Mouse (Mus musculus) thymus, adult 2 months (tissue): ENCODE data around the gene Anp32a. TPM values are rescaled to one million over a fixed set of nuclear protein-coding genes. Genes with fewer than 3 reads are reported as not detected.

Experiments used
- DNase-seq: peaks from one replicate; pipeline ENCODE4 v3.0.0; 2021
- H3K27ac ChIP-seq: fragments of 200-500 bp; 2 replicates; pipeline ENCODE4 v1.5.1; 2012; ENCODE audit warnings: low read length, control low read depth; ENCODE audit not compliant: control insufficient read depth, insufficient read depth
- H3K27me3 ChIP-seq: fragments of 200-500 bp; 2 replicates; pipeline ENCODE4 v1.6.1; 2012; ENCODE audit warnings: mild to moderate bottlenecking, low read length, moderate library complexity, mixed read lengths; ENCODE audit not compliant: control insufficient read depth, insufficient read depth
- H3K36me3 ChIP-seq: fragments of 200-500 bp; 2 replicates; pipeline ENCODE4 v1.6.1; 2012; ENCODE audit warnings: mild to moderate bottlenecking, low read length, moderate library complexity; ENCODE audit not compliant: control insufficient read depth, insufficient read depth
- H3K4me1 ChIP-seq: fragments of 200-500 bp; replicated peaks from 2 replicates; pipeline ENCODE4 v1.6.1; 2012; ENCODE audit warnings: low read length; ENCODE audit not compliant: control insufficient read depth, insufficient read depth
- H3K4me3 ChIP-seq: fragments of 200-500 bp; 2 replicates; pipeline ENCODE4 v1.5.1; 2012; ENCODE audit warnings: mild to moderate bottlenecking, low read length, control low read depth, moderate library complexity; ENCODE audit not compliant: control insufficient read depth, insufficient read depth
- CTCF ChIP-seq: fragments of 200-500 bp; IDR thresholded peaks from 2 replicates; pipeline ENCODE4 v1.5.1; 2012; ENCODE audit warnings: mild to moderate bottlenecking, control low read depth, low read length, moderate library complexity, borderline replicate concordance; ENCODE audit not compliant: control insufficient read depth, poor library complexity, insufficient read depth; ENCODE audit errors: extremely low read depth
- POLR2A ChIP-seq: fragments of 200-500 bp; IDR thresholded peaks from 2 replicates; pipeline ENCODE4 v1.6.1; 2012; ENCODE audit warnings: mild to moderate bottlenecking, low read length, control low read depth, moderate library complexity; ENCODE audit not compliant: control insufficient read depth, poor library complexity, insufficient read depth; ENCODE audit errors: extremely low read depth
- WGBS: fragments of 180-500 bp; shearing (Covaris S2); methylation state at CpG from one replicate; pipeline ENCODE4 v1.1.7; 2018; 5-methylcytosine and 5-hydroxymethylcytosine counted together
- polyA plus RNA-seq: library from polyadenylated mRNA; depleted of rRNA; stranded (reverse); fragments of >200 nt; gene quantifications from 2 replicates; pipeline ENCODE4 v1.2.3, GENCODE M21; 2012

Gene Anp32a
- polyA plus RNA-seq, 1 experiment = 37.4 TPM

DNA sequence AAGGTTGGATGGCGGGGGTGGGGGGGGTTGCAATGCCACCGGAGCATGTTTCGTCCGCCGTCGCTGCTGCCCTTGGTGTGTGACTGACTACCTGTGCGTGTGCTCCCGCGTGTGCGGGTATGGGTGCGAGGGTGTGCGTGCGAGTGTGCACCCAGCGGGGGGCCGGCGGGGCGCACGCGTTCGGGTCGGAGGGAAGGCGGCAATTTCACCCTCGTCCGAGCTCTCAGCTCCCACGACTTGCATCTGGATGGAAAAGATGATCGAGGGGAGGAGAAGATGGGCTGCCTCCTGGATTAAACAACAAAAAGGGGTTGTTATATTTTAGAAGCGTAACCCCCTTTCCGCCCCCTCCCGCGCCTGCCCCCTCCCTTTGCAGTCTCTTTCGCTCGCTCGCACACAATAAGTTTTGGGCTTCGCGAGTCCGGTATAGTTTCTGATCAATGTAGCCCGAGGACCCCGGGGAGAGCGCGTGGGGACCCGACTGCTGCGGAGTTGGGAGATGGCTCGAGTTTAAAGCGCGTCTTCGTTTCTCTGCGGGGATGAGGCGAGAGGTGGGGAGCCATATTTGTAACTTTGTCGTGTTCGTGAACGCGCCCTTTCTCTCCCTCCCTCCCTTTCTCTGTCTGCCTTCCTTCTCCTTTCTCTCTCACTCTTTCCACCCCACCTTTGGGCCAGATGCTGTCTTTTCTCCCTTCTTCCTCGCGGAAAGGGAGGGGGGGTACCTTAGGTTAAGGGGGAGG is 778 bp downstream of the Anp32a start:
- no peaks in the 10 kb centered on the region for H3K27me3 ChIP-seq
- H3K27ac ChIP-seq = peak overlapping the region; percentile 94
- TF ChIP-seq POLR2A (no peak), CTCF (no peak)
- H3K4me3 ChIP-seq = peak overlapping the region; percentile 88
- peaks cover 9% of the 10 kb centered on the region for H3K4me1 ChIP-seq
- no peaks in the 10 kb centered on the region for H3K36me3 ChIP-seq
- under 1% methylated on average over 53 of the region's 54 CpGs for WGBS
- peak; percentile 59 for DNase-seq

GRCm38 (mm10) chr9:62342441-62343191 is 1.5 kb downstream of the Anp32a start:
- H3K27me3 ChIP-seq = no peaks in the 10 kb centered on the region
- under 1% methylated on average over 48 of the region's 48 CpGs for WGBS
- TF ChIP-seq POLR2A = peak; percentile 43
- no peak for TF ChIP-seq CTCF
- no peaks in the 10 kb centered on the region for H3K36me3 ChIP-seq
- peaks cover 14% of the 10 kb centered on the region for H3K4me1 ChIP-seq
- H3K4me3 ChIP-seq = peak overlapping the region; percentile 88
- H3K27ac ChIP-seq = peak overlapping the region; percentile 94
- DNase-seq = peak; percentile 54

GRCm38 (mm10) chr9:62343192-62343903 is 2.3 kb downstream of the Anp32a start:
- WGBS = under 1% methylated on average over 55 of the region's 56 CpGs
- Histone ChIP-seq H3K27me3 (no peaks in the 10 kb centered on the region), H3K36me3 (no peaks in the 10 kb centered on the region), H3K4me3 (peak overlapping the region; percentile 88), H3K4me1 (peaks cover 19% of the 10 kb centered on the region), H3K27ac (peak overlapping the region; percentile 94)
- TF ChIP-seq POLR2A (peak; percentile 62; the same call in 1 of the 2 replicates), CTCF (no peak)
- DNase-seq = peak; percentile 83

- Histone ChIP-seq H3K36me3 (no peaks in the 10 kb centered on the region), H3K4me1 (peaks cover 22% of the 10 kb centered on the region), H3K4me3 (peak overlapping the region; percentile 88), H3K27ac (peak overlapping the region; percentile 94), H3K27me3 (no peaks in the 10 kb centered on the region)
- under 1% methylated on average over 52 of the region's 52 CpGs for WGBS
- DNase-seq = peak; percentile 69
- peak; percentile 61; the same call in 1 of the 2 replicates for TF ChIP-seq POLR2A
- TF ChIP-seq CTCF = no peak
These were observed 2.9 kb downstream of the Anp32a start for GRCm38 (mm10) chr9:62343904-62344491.

GRCm38 (mm10) chr9:62344545-62344944 is 3.5 kb downstream of the Anp32a start:
- WGBS = under 1% methylated on average over 26 of the region's 26 CpGs
- DNase-seq = peak; percentile 82
- H3K4me1 ChIP-seq = peaks cover 27% of the 10 kb centered on the region
- TF ChIP-seq POLR2A (peak; percentile 57; the same call in 1 of the 2 replicates), CTCF (no peak)
- peak overlapping the region; percentile 94 for H3K27ac ChIP-seq
- peak overlapping the region; percentile 88 for H3K4me3 ChIP-seq
- no peaks in the 10 kb centered on the region for H3K27me3 ChIP-seq
- no peaks in the 10 kb centered on the region for H3K36me3 ChIP-seq

DNA sequence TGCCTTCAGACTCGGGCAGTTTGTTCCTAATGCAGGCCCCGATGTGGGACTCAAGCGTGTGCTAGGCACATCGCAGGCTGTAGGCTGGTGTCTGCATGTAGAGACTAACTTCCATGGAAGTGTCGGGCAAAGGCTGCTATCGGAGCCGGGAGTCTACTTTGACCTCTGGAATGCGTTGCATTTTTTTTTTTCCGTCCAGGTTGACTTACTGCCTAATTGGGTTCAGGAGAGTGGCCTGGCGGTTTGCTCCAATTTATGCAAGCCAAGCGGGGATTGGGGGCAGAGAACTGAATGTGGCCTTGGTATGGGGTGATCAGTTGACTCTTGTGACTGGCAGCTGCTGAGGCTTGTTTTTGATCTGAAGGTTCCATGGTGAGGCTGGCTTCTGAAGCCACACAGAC is 4.0 kb downstream of the Anp32a start:
- peak overlapping the region; percentile 94 for H3K27ac ChIP-seq
- peak overlapping the region; percentile 88 for H3K4me3 ChIP-seq
- H3K4me1 ChIP-seq = peaks cover 32% of the 10 kb centered on the region
- WGBS = 32% methylated on average over 11 of the region's 11 CpGs
- TF ChIP-seq CTCF (no peak), POLR2A (no peak)
- H3K27me3 ChIP-seq = no peaks in the 10 kb centered on the region
- no peak for DNase-seq
- H3K36me3 ChIP-seq = no peaks in the 10 kb centered on the region
